Mouse (Mus musculus): ENCODE measurements at regions not wholly inside any gene's neighbourhood (a gene's known extent, or its start where the extent isn't known, plus 50 kb on each side); places are given as distances from the start of the nearest gene placed in this dataset.

DNA sequence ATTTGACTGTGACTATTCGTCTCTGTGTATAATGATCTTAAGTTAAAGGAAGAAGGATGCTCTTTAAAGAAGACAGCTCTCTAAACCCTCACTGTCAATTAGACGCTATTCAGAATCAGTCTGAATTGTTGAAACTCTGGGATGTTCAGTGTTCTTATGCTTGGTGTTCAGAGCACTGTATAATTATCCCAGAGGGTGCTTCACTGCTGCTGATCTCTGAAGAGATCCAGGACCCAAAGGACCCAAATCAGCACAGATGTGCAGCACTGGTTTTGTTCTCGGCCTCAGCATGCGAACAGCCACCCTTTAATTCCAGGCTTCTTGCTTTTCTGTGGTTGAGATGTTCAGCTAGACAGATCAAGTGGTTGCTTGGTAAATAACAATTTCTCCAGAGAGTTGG is 567.9 kb upstream of the Nrsn1 start:
- TF ChIP-seq GATA1 (IDR thresholded peaks at IDR 0.05; ENCODE audit: borderline replicate concordance, low read length) (no peak), FLI1 (IDR thresholded peaks at IDR 0.05; ENCODE audit: low read length) (no peak)

All from megakaryocyte, embryonic 14.5 days (primary cell).